Mouse (Mus musculus) lung, adult 10 weeks (tissue): ENCODE results near the gene Rarb. TPM values are rescaled to one million over a fixed set of nuclear protein-coding genes. Genes with fewer than 3 reads are reported as not detected.

ENCODE experiments used
- polyA plus RNA-seq: library from polyadenylated mRNA; stranded (reverse); fragments of 350-450 nt; fragmentation: Illumina TruSeq; extraction: RNeasy Lipid Tissue Mini Kit (QIAGEN cat#74804); gene quantifications from one replicate; pipeline ENCODE4 v1.2.3, GENCODE M21; 2014; ENCODE audit warnings: low read depth, low replicate concordance; ENCODE audit not compliant: insufficient read depth

Gene Rarb
- polyA plus RNA-seq = 2.8 TPM

DNA sequence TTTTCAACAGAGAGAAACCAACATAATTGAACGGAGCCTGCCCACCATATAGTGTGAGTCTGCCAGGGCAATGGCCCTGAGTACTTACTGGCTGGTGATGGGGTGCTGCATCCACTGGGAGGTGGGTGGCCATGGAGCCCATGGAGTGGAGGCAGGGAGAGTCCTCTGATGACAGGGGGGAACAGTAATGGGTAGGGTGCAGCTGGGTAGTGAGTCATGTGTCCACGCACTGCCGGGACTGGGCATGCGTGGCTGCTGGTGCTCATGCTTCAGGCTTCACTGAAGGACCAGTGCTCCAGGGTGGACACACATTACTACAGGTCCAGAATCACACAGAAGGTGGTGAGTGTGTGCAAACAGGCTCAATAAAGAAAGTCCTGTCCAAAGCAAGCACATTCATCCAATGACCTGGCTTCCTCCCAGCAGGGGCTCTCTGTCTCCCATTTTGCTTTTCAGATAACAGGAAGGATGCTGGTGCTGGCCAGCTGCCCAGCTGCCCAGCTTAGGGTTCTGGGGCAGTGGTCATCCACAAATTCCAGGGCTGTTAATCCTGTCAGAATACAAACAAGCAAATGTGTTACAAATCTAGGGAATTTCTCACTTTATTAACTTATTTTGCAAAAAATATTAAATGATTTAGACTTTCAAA, at the start of gene Rarb:
Gene Rarb (minus strand): TSS at position 555 of the 649 bp plus-strand sequence.

